Mouse (Mus musculus) adrenal gland, adult (tissue): ENCODE results near the gene Tspan14.

ENCODE experiments used
- DNase-seq, 2 experiments: peaks; one replicate each; pipeline ENCODE4 v3.0.0; 2022 to 2023; ENCODE audit warnings: low spot score in 1 of 2; ENCODE audit not compliant: inconsistent age in 2 of 2

Tspan14 gene

GRCm38 (mm10) chr14:40979002-40979401, 12.4 kb upstream of the Tspan14 start:
- peak; percentile 49 to 83 for DNase-seq

- DNase-seq = peak; percentile 64 to 89
Observed at GRCm38 (mm10) chr14:40975127-40975721, 8.6 kb upstream of the Tspan14 start.

GRCm38 (mm10) chr14:40968051-40968450, 1.4 kb upstream of the Tspan14 start:
- DNase-seq = no peak

- no peak for DNase-seq
Observed at GRCm38 (mm10) chr14:40967598-40967900, 942 bp upstream of the Tspan14 start.

- peak; percentile 99 to 100 for DNase-seq
Observed at GRCm38 (mm10) chr14:40966862-40967597, 423 bp upstream of the Tspan14 start.

GRCm38 (mm10) chr14:40965507-40966356, 875 bp downstream of the Tspan14 start:
- DNase-seq = peak in 1 of 2 experiments; percentile 86

- DNase-seq = peak in 1 of 2 experiments; percentile 37
Observed at GRCm38 (mm10) chr14:40964881-40965280, 1.7 kb downstream of the Tspan14 start.

- DNase-seq = no peak
Observed at GRCm38 (mm10) chr14:40964214-40964610, 2.4 kb downstream of the Tspan14 start.

- DNase-seq = no peak
Observed at GRCm38 (mm10) chr14:40963501-40964213, 3.0 kb downstream of the Tspan14 start.

GRCm38 (mm10) chr14:40962365-40963290, 4.0 kb downstream of the Tspan14 start:
- DNase-seq = no peak

GRCm38 (mm10) chr14:40960237-40960636, 6.4 kb downstream of the Tspan14 start:
- no peak for DNase-seq

- DNase-seq = no peak
Observed at GRCm38 (mm10) chr14:40959586-40959985, 7.0 kb downstream of the Tspan14 start.

- peak in 1 of 2 experiments; percentile 44 for DNase-seq
Observed at GRCm38 (mm10) chr14:40958986-40959381, 7.6 kb downstream of the Tspan14 start.

- peak in 1 of 2 experiments; percentile 69 for DNase-seq
Observed at GRCm38 (mm10) chr14:40958083-40958985, 8.3 kb downstream of the Tspan14 start.

GRCm38 (mm10) chr14:40957607-40958006, 9.0 kb downstream of the Tspan14 start:
- DNase-seq = no peak

- peak in 1 of 2 experiments; percentile 60 for DNase-seq
Observed at GRCm38 (mm10) chr14:40956252-40957146, 10.1 kb downstream of the Tspan14 start.

- DNase-seq = peak in 1 of 2 experiments; percentile 44
Observed at GRCm38 (mm10) chr14:40955596-40956251, 10.9 kb downstream of the Tspan14 start.
